Mouse (Mus musculus): ENCODE data around the gene Armc2.

DNA sequence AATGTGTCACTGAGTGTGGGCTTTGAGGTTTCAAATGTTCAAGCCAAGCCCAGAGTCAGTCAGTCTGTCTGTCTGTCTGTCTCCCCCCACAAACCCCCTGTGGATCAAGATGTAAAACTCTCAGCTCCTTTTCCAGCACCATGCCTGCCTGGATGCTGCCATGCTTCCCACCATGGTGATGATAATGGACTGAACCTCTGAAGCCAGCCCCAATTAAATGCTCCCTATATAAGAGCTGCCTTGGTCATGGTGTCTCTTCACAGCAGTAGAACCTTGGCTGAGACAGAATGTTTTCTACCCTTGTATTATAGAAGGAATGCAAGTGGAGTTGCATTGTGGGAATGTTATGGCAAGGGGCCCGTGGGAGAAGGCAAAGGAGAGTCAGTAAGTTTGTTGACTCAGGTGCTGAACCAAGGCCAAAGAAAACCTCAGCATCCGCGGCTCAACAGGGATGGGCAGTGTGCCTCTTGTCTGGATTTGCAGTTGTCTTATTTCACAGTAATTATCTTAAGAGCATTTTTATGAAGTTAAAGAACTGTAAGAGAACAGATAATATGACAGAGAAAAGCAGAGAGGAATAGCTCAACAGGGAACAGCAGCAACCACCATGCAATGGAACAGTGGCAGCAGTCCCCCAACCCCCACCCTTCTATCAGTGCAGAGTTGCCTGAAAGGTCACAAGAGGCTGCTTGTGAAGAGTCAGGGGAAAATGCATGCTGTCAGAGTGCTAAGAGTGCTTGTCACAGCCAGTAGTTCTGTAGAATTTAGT lies 152.0 kb downstream of the Armc2 start:
- no peak for TF ChIP-seq CTCF (conservative IDR thresholded peaks at IDR 0.05; ENCODE audit: low read length)
- TF ChIP-seq NANOG (IDR thresholded peaks at IDR 0.05; ENCODE audit: borderline replicate concordance, low read length), result no peak
